Mouse (Mus musculus) bone marrow macrophage, adult 2 months (primary cell): ENCODE data around the gene H2-D1.

Source experiments
- CTCF ChIP-seq: IDR thresholded peaks from 2 replicates; pipeline ENCODE4 v1.5.1; 2012; ENCODE audit warnings: low read depth, mild to moderate bottlenecking, low read length, moderate library complexity
- POLR2A ChIP-seq: IDR thresholded peaks from 2 replicates; pipeline ENCODE4 v1.6.1; 2012; ENCODE audit warnings: mild to moderate bottlenecking, low read depth, low read length, borderline replicate concordance

DNA sequence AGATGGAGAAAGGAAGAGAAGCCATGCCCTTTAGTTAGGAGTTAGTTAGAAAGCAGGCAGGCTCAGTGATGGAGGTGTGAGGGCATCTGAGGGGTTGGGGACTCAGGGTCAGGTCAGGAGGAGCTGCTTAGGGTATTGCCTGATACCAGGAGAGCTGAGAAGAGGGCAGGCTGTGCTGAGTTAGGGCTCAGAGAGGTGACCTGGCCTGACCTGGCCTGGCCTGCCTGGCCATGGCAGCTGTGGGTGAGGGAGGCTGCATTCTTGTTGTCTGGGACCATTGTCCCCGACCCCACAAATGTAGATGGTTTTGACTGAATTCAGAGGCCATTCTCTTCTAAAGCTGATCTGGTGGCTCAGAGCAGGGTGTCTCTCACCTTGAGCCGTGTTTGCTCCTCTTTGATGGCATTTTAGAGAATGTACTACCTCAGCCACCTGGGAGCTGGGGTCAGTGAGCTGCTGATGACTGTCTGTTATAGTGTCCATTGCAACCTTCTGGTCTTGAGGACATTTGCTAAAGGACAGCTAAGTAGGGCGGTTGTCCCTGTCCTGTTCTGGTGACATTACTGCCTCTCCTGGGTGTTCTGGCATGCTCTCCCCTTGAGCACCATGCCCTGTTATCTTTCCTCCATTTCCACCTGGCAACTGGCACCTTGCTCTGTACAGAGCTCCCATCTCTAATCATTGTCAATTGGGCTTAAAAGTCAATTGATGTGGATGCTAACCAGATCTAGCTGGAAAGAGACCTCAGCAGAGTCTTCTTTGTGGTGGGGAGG is 12.0 kb upstream of the H2-D1 start:
- TF ChIP-seq CTCF, result no peak
- no peak for TF ChIP-seq POLR2A
